8 mouse cellular contexts compared by ENCODE assay signal in the genomic region with DNA sequence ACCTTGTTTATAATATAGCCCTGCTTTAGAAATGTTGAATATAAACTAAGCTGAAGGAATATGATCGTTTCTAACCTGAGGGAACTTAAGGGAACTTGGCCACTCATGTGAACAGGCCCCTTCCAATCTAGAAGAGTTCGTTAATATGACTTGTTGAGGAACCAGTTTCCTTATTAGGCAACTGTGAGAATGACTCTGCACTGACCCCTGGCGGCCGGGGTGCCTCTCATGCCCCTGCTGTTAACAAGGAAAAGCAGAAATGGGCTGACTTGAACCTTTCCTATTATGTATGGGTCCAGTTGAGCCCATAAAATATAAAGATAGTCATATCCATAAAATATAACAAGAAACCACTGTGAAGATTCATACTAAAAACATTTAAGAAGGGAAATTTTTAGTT. TPM values are rescaled to one million over a fixed set of nuclear protein-coding genes. Genes with fewer than 3 reads are reported as not detected.
A peak's percentile ranks its signal among the peaks of the same experiment; 100 is the strongest.
DNase-seq lines count a peak whose midpoint lies in the region; ATAC-seq and TF ChIP-seq lines count a peak whose summit lies in the region.

No protein-coding gene starts in this region.

- ATAC-seq in midbrain, embryonic 11.5 days (ENCODE audit: low FRiP score), result no peak
- no peak for ATAC-seq in midbrain, embryonic 15.5 days (replicated peaks)
- ATAC-seq in limb, embryonic 14.5 days (ENCODE audit: low FRiP score, low read depth), result no peak
- peak; percentile 91 for ATAC-seq in neutrophil, adult 5-6 weeks (ENCODE audit: extremely low read depth, insufficient number of reproducible peaks, low FRiP score, poor library complexity, severe bottlenecking)

- DNase-seq in midbrain, embryonic 11.5 days (ENCODE audit: low spot score, missing footprints), result peak; percentile 94
- peak; percentile 71 for DNase-seq in adrenal gland, adult 2 months
- peak; percentile 75 for DNase-seq in embryo, embryonic 9.5 days (ENCODE audit: extremely low spot score)
- DNase-seq in heart, postnatal 36 days, result peak; percentile 68 to 81
- peak; percentile 77 for DNase-seq in limb, embryonic 14.5 days (ENCODE audit: low spot score)
- peak; percentile 70 to 75 for DNase-seq in thymus, postnatal 36 days

- no peak for TF ChIP-seq POLR2A in limb, embryonic 14.5 days (IDR thresholded peaks at IDR 0.05; ENCODE audit: borderline replicate concordance, extremely low read depth, insufficient read depth, insufficient read length)

- H3K27me3 ChIP-seq in midbrain, embryonic 11.5 days (ENCODE audit: control insufficient read depth, insufficient read depth, low read length), result no peaks in the 10 kb centered on the region
- H3K27me3 ChIP-seq in midbrain, embryonic 15.5 days (replicated peaks), result no peaks in the 10 kb centered on the region
- H3K27me3 ChIP-seq in limb, embryonic 14.5 days (ENCODE audit: control insufficient read depth, insufficient read depth, low read length), result no peaks in the 10 kb centered on the region

- H3K4me1 ChIP-seq in midbrain, embryonic 11.5 days (ENCODE audit: control insufficient read depth, insufficient read depth, low read length), result no peaks in the 10 kb centered on the region
- H3K4me1 ChIP-seq in midbrain, embryonic 15.5 days, result no peaks in the 10 kb centered on the region
- H3K4me1 ChIP-seq in limb, embryonic 14.5 days (ENCODE audit: control insufficient read depth, insufficient read depth, low read length), result no peaks in the 10 kb centered on the region

- H3K9ac ChIP-seq in midbrain, embryonic 11.5 days (ENCODE audit: low read length), result no peak overlapping the region
- H3K9ac ChIP-seq in midbrain, embryonic 15.5 days, result no peak overlapping the region
- H3K9ac ChIP-seq in limb, embryonic 14.5 days (ENCODE audit: low read depth, low read length, severe bottlenecking), result no peak overlapping the region

- no peak overlapping the region for H3K27ac ChIP-seq in midbrain, embryonic 11.5 days (ENCODE audit: low read depth, low read length)
- H3K27ac ChIP-seq in midbrain, embryonic 15.5 days, result no peak overlapping the region
- H3K27ac ChIP-seq in limb, embryonic 14.5 days (replicated peaks; ENCODE audit: low read depth, low read length), result no peak overlapping the region

- H3K36me3 ChIP-seq in midbrain, embryonic 11.5 days (ENCODE audit: control insufficient read depth, insufficient read depth, low read length), result no peaks in the 10 kb centered on the region
- peaks cover 8% of the 10 kb centered on the region; the same call in 1 of the 2 replicates for H3K36me3 ChIP-seq in midbrain, embryonic 15.5 days (replicated peaks)
- peaks cover 28% of the 10 kb centered on the region for H3K36me3 ChIP-seq in limb, embryonic 14.5 days (ENCODE audit: control insufficient read depth, insufficient read depth, low read length)

- intact Hi-C loops in heart, postnatal 36 days (cut with DNase I), result loop anchor here (2.0 kb wide), 1 partner anchor 150 kb away; no protein-coding TSS in a partner anchor

- 8% methylated on average over 4 of the region's 4 CpGs for WGBS in midbrain, embryonic 11.5 days
- WGBS in midbrain, embryonic 15.5 days, result 5% methylated on average over 4 of the region's 4 CpGs
- WGBS in limb, embryonic 14.5 days, result 7% methylated on average over 4 of the region's 4 CpGs

- no peak overlapping the region for H3K4me3 ChIP-seq in midbrain, embryonic 11.5 days (ENCODE audit: low read depth, low read length)
- H3K4me3 ChIP-seq in midbrain, embryonic 15.5 days, result no peak overlapping the region
- H3K4me3 ChIP-seq in limb, embryonic 14.5 days (replicated peaks; ENCODE audit: low read length), result no peak overlapping the region

- H3K9me3 ChIP-seq in midbrain, embryonic 11.5 days (ENCODE audit: control insufficient read depth, low read length), result no peaks in the 10 kb centered on the region
- no peaks in the 10 kb centered on the region for H3K9me3 ChIP-seq in midbrain, embryonic 15.5 days
- no peaks in the 10 kb centered on the region for H3K9me3 ChIP-seq in limb, embryonic 14.5 days (ENCODE audit: control insufficient read depth, low read length)

- H3K4me2 ChIP-seq in midbrain, embryonic 11.5 days, result no peak overlapping the region
- no peak overlapping the region for H3K4me2 ChIP-seq in midbrain, embryonic 15.5 days
- H3K4me2 ChIP-seq in limb, embryonic 14.5 days (replicated peaks; ENCODE audit: low read depth, low read length, severe bottlenecking), result no peak overlapping the region

RNA-seq across cellular contexts. Expression of a gene that starts 8.1 kb away (rescaled TPM):
- 14.9 and 16.8 TPM in 2 replicates for polyA plus RNA-seq in midbrain, embryonic 11.5 days (2014; fragmentation: Nextera tagmentation; extraction: Ambion mirVana)
- polyA plus RNA-seq in midbrain, embryonic 15.5 days (2015; fragmentation: Nextera tagmentation; extraction: Ambion mirVana), result 13.7 and 14.9 TPM in 2 replicates
- total RNA-seq in adrenal gland, adult 2 months (2021), result 10 to 100 TPM; 32.0 to 39.7 TPM
- 19.9 and 20.8 TPM in 2 replicates for polyA plus RNA-seq in adrenal gland, adult 2 months (2012; rRNA removed)
- total RNA-seq in heart, postnatal 36 days (2021), result 10 to 100 TPM; 38.7 to 44.4 TPM
- polyA plus RNA-seq in limb, embryonic 14.5 days (2012; rRNA removed), result 48.5 and 54.5 TPM in 2 replicates
- polyA plus RNA-seq in limb, embryonic 14.5 days (2014; fragmentation: Nextera tagmentation; extraction: Ambion mirVana), result 33.3 and 37.5 TPM in 2 replicates
- 223 and 224 TPM in 2 replicates for total RNA-seq in neutrophil, adult 5-6 weeks (2017)

RNA-seq across cellular contexts. Expression of a gene that starts 10.5 kb away (rescaled TPM):
- polyA plus RNA-seq in midbrain, embryonic 11.5 days (2014; fragmentation: Nextera tagmentation; extraction: Ambion mirVana), result 10.5 and 11.1 TPM in 2 replicates
- polyA plus RNA-seq in midbrain, embryonic 15.5 days (2015; fragmentation: Nextera tagmentation; extraction: Ambion mirVana), result 7.1 and 7.7 TPM in 2 replicates
- 10 to 100 TPM; 25.8 to 37.8 TPM for total RNA-seq in adrenal gland, adult 2 months (2021)
- polyA plus RNA-seq in adrenal gland, adult 2 months (2012; rRNA removed), result 17.4 and 17.5 TPM in 2 replicates
- total RNA-seq in heart, postnatal 36 days (2021), result 10 to 100 TPM; 63.3 to 67.3 TPM
- polyA plus RNA-seq in limb, embryonic 14.5 days (2012; rRNA removed), result 14.5 and 15.1 TPM in 2 replicates
- polyA plus RNA-seq in limb, embryonic 14.5 days (2014; fragmentation: Nextera tagmentation; extraction: Ambion mirVana), result 7.4 and 7.8 TPM in 2 replicates
- total RNA-seq in neutrophil, adult 5-6 weeks (2017), result 9.8 and 12.0 TPM in 2 replicates

RNA-seq across cellular contexts. Expression of a gene that starts 39.6 kb away (rescaled TPM):
- 72.7 and 76.1 TPM in 2 replicates for polyA plus RNA-seq in midbrain, embryonic 11.5 days (2014; fragmentation: Nextera tagmentation; extraction: Ambion mirVana)
- polyA plus RNA-seq in midbrain, embryonic 15.5 days (2015; fragmentation: Nextera tagmentation; extraction: Ambion mirVana), result 165 and 174 TPM in 2 replicates
- total RNA-seq in adrenal gland, adult 2 months (2021), result 10 to 100 TPM; 39.6 to 57.8 TPM
- polyA plus RNA-seq in adrenal gland, adult 2 months (2012; rRNA removed), result 80.6 and 81.8 TPM in 2 replicates
- total RNA-seq in heart, postnatal 36 days (2021), result 10 to 100 TPM; 40.2 to 42.5 TPM
- polyA plus RNA-seq in limb, embryonic 14.5 days (2012; rRNA removed), result 63.0 and 75.6 TPM in 2 replicates
- polyA plus RNA-seq in limb, embryonic 14.5 days (2014; fragmentation: Nextera tagmentation; extraction: Ambion mirVana), result 63.3 and 71.6 TPM in 2 replicates
- total RNA-seq in neutrophil, adult 5-6 weeks (2017), result 46.9 and 48.4 TPM in 2 replicates
